Mouse (Mus musculus): ENCODE measurements around the gene Dph2. TPM values are rescaled to one million over a fixed set of nuclear protein-coding genes. Genes with fewer than 3 reads are reported as not detected.

The Dph2 gene
- total RNA-seq, 2 experiments from 2014 or later = 9.0 to 9.1 TPM

DNA sequence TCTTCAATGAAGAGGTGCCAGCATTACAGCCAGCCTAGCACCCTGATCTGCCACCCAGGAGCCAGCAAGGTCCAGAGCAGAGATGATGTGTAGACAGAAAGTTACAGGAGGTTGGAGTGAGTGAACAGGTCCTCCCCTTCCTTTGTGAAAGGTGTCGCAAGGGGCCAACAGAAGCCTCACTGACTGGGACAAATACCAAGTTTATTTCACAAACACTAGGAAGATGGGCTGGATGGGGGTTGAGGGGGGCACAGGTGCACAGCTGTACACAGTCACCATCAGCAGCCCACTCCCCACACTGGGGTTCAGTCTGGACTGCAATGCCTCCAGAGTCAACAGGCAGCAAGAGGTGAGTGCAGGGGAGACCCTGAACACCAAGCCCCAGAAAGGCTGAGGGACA is 7.7 kb downstream of the Dph2 start:
- intact Hi-C loops (cut with DNase I) = no loop called here
- DNase-seq (ENCODE audit: low spot score in 2 of 2) = no peak

DNA sequence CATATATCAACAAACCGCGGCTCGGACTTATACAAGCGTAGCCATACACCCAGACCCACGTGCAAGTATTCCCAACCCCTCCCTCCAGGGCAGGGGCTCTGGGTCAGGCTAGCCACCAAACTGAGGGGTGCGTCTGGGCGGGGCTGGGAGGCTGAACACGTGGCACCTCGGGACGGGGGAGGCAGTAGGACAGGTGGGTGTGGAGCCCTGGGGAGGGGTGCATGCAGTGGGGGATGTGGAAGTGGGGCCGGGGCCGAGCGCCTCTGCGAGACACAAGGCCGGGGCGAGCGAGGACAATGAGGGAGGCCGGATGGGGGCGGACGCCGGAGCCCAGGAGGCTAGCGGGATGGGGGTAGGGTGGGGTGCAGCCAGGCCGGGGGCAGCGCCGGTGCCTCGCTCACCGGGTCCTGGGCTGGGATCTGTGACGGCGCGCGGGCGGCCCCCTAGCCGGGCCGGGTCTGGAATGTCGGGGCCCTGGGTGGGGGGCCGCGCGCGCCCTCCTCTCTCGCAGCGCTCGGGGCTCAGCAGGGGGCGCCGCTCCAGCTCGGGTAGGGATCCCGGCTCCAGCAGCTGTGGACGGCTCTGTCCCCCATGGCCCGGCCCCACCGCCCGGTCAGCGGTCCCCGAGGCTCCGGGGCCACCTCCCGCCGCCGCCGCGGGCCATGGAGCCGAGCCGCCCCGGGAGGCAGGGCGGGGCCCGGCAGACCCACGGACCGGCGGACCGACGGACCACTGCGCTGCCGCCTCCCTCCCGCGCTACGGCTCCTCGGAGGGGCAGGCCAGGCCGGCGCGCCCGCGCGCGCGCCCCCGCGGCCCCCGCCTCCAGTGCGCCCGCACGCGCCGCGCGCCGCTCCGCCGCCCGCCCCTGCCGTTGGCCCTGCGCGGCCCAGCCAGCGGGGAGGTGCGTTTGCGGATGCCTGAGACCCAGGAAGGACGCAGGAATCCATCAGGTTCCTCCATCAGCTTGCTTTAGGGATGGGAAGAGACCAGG is 8.8 kb downstream of the Dph2 start, which contains the start of gene B4galt2:
Gene B4galt2, minus strand, starts transcription at position 787 of the 991 bp plus-strand sequence.
- intact Hi-C loops (cut with DNase I) = no loop called here
- peak in 1 of 2 experiments; percentile 71 for DNase-seq (ENCODE audit: low spot score in 2 of 2)

DNA sequence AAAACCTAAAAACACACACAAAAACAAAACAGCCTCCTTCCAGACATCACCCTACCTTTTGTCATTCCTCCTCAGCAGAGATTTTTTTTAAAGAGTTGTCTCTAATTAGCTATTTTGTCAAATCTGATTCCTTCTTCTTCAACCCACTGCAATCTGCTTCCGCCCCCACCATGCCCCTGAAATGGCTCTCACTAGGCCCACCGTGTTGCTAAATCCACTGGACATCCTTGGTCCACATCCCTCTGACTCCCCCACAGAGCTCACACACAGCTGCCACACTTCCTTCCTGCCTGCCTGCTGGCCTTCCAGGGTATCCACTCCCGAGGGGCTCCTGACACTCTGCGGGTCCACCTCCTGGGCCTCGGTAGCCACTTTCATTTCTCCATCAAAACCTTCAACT is 13.1 kb downstream of the Dph2 start:
- intact Hi-C loops (cut with DNase I) = no loop called here
- no peak for DNase-seq (ENCODE audit: low spot score in 2 of 2)

DNA sequence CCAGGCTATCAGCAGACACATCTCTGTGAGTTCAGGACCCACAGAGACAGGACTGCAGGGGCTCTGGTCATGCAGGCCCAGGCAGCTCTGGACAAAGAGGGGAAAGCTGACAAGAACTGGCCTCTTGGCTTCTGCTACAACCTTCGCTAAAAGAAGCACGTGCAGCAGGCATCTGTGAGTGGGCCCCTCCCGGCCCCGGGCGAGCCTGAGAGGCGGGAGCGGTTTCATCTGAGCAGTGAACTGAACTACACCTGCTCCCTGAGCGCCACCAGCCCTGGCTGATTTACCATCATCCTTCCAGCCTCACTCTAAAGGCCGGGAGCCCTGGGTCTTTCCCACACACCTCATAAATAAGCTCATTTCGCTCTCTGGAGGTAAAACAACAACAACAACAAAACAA is 13.5 kb downstream of the Dph2 start:
- DNase-seq (ENCODE audit: low spot score in 2 of 2) = no peak
- intact Hi-C loops (cut with DNase I) = no loop called here

DNA sequence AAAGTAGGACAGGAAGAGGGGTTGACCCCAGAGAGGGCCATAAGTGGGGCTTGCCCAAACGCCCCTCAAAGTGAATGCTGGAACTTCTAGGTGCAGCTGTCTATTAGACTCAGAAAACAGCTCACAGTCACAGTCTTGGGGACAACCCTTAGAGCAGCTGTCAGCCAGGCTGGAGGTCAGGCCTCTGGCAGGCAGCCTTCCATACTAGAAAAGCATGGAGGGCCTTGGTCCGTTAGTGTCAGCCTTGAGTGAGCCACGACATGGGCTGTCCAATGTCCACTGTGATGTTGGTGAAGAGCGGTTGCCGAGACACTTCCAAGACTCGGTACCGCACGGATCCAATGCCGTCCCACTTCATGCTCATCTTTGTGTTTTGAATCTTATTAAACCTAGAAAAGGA is 18.2 kb downstream of the Dph2 start:
- DNase-seq (ENCODE audit: low spot score in 2 of 2) = no peak
- intact Hi-C loops (cut with DNase I) = no loop called here

DNA sequence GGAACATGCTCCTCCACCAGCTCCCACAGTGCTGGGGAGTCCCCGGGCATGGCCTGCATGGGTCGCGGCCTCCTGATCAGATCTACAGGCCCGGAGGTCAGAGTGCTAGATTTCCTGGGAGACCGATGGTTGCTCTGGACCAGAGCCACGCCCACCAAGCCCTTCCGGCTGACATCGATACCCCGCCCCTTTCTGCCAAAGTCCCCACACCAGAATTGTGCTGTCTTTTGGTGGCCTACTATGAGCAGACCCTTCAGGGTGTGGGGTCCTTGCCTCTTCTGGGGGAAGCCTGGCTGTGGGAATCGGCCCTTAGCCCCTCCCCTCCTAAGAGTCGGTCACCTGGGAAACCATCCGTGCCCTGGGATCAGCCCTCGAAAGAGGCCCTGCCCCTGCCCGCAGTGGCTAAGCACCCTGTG is 19.4 kb downstream of the Dph2 start, which contains the start of gene Ccdc24:
Gene Ccdc24, minus strand, starts transcription at position 87 of the 416 bp plus-strand sequence.
- intact Hi-C loops (cut with DNase I) = no loop called here
- DNase-seq (ENCODE audit: low spot score in 2 of 2) = no peak

DNA sequence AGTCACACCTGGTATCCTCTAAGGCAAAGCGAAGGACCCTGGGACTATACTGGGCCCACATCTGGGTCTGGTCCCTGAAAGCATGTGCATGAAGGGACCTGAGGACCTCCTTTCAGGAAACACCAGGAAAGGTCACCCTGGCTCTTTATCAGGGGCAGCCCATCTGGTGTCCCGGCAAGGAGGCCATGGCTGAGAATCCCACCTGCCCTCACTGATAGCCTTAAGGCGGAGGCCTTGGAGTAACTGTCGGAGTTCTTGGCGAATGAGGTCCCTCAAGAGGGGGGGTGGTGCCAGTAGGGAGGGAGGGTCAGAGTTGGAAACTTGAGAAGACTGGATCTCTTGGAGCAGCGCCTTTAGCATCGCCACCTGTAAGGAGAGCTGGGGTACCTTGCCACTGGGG is 20.0 kb downstream of the Dph2 start:
- no peak for DNase-seq (ENCODE audit: low spot score in 2 of 2)
- intact Hi-C loops (cut with DNase I) = no loop called here

DNA sequence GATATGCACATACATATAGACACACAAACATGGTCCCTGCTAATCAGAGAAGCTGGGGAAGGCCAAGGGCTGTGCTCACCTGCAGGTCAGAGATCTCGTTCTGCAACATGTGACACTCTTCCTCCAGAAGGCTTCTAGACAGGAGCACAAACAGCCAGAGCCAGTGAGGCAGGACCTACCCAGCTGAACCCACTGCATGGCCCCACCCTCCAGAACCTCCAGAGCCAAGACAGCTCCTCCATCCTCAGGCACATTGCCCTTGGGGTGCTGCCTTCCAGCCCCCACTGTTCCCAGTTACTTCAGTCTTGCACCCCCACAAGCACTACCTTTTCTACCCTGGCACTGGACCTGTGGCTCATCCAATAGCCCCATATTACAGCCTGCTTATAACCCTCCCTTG is 21.4 kb downstream of the Dph2 start:
- intact Hi-C loops (cut with DNase I) = no loop called here

DNA sequence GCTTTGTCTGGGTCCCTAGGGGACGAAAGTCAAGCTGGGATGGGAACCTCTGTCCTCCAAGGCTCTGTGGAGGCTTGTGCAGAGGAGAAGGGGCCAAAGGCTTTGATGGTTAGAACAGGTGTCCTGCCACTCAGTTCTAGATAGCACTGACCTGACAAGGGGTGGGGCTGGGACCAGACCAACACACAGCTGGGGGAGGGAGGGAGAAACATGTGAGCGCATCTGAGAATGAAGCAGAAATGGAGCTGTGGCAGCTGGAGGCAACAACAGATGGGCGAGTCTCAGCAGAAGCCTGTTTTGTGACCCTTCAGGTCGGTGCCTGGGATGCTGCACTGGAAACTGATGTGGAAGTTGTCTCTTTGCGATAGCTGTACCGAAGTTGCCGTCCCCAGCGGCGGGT is 22.5 kb downstream of the Dph2 start:
- no peak for DNase-seq (ENCODE audit: low spot score in 2 of 2)
- intact Hi-C loops (cut with DNase I) = loop anchor here (5.0 kb wide), 1 partner anchor 42 kb away; no protein-coding TSS in a partner anchor

More for the DNA sequence above, 21.4 kb downstream of the Dph2 start:
- no peak for DNase-seq (ENCODE audit: low spot score in 2 of 2)

DNA sequence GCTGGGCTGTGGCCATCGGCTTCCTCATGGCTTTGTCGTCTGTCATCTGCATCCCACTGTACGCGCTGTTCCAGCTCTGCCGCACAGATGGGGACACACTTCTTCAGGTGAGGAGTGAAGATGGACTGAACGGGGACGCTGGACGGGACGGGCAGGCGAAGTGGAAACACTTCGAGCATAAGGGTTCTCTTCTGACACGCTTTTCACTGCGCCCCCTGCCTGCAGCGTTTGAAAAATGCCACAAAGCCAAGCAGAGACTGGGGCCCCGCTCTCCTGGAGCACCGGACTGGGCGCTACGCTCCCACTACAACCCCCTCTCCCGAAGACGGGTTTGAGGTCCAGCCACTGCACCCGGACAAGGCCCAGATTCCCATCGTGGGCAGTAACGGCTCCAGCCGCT is 24.0 kb downstream of the Dph2 start:
- peak in 1 of 2 experiments; percentile 69 for DNase-seq (ENCODE audit: low spot score in 2 of 2)
- intact Hi-C loops (cut with DNase I) = loop anchor here (5.0 kb wide), 1 partner anchor 41 kb away; no protein-coding TSS in a partner anchor

DNA sequence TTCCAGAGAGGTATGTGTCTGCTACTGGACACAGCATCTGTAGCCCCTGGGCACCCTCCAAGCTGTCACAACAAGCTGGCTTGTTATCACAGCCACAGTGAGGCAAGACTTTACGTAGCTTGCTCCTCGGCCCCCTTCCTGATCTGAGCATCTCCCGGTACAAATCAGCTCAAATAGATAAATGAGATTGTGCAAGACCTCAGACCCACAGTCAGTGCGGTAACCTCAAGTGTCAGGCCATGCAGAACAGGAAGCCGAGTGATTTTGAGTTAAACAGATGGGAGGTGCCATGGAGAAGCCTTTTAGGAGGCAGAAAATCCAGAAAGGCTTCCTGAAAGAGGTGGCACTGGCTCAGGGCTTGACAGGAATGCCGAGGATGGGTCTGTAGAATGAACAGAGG is 24.8 kb downstream of the Dph2 start:
- intact Hi-C loops (cut with DNase I) = loop anchor here (5.0 kb wide), 1 partner anchor 40 kb away; no protein-coding TSS in a partner anchor
- DNase-seq (ENCODE audit: low spot score in 2 of 2) = no peak

DNA sequence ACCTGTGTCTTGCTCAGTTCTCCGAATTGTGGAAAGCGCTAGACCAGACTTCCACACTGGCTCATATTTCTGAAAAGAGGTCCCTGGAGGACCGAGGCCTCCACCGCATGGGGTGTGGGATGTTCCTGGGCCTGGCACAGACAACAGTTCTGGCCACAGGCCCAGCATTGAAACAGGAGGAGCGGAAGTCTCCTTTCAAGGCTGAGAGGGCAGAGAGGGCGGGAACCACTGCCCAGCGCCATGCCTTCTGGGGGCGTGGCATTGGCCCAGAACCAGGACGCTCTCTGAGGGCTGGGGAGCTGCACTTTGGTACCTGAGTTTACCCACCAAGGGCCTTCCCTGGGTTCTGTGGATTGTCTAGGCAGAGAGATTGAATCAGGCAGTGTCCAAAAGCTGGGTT is 25.7 kb downstream of the Dph2 start:
- intact Hi-C loops (cut with DNase I) = loop anchor here (5.0 kb wide), 1 partner anchor 39 kb away; no protein-coding TSS in a partner anchor
- DNase-seq (ENCODE audit: low spot score in 2 of 2) = no peak

DNA sequence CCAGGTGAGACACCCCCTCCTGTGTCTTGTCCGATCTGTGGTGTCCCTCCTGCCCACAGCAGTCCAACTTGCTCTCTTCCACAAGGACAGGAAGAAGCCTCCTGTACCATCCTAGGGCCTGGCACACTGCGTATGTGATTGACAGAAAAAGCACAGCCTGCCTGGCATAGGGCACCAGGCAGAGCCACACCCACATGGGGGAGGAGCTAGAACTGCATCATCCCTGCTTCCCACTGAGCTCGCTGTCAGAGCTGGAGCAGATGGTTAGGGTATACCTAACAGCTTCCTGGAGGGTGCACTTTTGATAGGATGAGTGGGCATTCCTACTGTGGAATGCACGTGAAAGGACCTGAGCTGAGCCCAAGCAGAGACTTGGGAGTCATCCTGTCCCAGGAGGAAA is 29.0 kb downstream of the Dph2 start:
- peak; percentile 64 to 85 for DNase-seq (ENCODE audit: low spot score in 2 of 2)
- intact Hi-C loops (cut with DNase I) = no loop called here

DNA sequence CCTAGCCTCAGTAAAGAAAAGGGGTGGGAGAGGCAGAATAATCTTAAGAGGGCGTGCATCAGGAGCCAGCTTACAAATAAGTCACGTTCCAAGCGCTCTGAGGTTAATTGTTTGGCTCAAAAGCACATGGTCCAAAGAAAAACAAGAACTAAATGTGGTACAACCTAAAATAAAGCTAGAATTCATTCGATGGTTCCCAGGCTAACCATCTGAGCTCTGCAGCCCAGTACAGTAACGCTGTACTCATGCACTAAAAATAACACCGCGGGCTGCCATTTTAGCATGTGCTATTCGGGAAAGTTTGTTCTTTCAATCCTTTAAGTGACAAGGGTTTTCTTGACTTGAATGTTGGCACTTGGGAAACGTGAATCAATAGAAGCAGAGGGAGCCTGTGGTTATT is 31.3 kb downstream of the Dph2 start:
- DNase-seq (ENCODE audit: low spot score in 2 of 2) = peak; percentile 49 to 60
- intact Hi-C loops (cut with DNase I) = no loop called here

DNA sequence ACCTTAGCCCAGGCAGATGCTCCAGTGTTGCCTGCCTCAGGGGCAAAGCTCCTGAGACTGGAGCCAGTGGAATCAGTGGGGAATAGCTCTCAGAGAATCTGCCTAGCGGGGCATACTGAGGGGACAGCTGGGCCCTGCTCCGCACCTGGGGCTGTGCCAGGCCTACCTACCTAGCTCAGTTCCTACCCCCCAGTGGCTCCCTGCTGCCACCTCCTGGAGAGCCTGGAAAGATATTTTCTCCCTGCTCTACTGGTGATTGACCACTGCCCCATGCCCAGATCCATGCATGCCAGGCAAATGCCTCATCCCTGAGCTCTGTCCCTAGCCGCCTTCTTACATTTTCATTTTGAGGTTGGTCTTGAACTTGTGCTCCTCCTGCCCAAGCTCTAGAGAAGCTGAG is 33.0 kb downstream of the Dph2 start:
- intact Hi-C loops (cut with DNase I) = loop anchor here (2.0 kb wide), 1 partner anchor 22 kb away; no protein-coding TSS in a partner anchor

DNA sequence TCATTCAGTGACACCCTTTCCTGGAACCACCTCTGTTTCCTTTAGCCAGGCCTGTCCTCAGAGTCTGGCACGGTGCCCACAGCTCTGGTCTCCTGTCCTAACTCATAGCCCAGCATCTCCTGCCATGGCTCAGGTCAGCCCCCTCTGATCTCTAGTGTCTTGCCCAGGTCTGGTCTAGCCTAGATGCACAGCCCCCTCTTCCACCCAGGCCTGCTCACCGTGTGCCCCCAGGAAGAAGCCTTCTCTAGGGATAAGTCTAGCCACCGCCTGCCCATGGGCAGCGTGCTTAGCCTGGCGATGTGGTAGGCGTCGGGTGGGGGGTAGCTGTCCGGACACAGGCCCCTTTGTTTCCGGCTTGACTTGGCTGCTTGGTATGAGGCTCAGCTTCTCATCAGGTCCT is 36.7 kb downstream of the Dph2 start:
- intact Hi-C loops (cut with DNase I) = no loop called here
- no peak for DNase-seq (ENCODE audit: low spot score in 2 of 2)

More for the DNA sequence above, 33.0 kb downstream of the Dph2 start:
- DNase-seq (ENCODE audit: low spot score in 2 of 2) = peak in 1 of 2 experiments; percentile 54

DNA sequence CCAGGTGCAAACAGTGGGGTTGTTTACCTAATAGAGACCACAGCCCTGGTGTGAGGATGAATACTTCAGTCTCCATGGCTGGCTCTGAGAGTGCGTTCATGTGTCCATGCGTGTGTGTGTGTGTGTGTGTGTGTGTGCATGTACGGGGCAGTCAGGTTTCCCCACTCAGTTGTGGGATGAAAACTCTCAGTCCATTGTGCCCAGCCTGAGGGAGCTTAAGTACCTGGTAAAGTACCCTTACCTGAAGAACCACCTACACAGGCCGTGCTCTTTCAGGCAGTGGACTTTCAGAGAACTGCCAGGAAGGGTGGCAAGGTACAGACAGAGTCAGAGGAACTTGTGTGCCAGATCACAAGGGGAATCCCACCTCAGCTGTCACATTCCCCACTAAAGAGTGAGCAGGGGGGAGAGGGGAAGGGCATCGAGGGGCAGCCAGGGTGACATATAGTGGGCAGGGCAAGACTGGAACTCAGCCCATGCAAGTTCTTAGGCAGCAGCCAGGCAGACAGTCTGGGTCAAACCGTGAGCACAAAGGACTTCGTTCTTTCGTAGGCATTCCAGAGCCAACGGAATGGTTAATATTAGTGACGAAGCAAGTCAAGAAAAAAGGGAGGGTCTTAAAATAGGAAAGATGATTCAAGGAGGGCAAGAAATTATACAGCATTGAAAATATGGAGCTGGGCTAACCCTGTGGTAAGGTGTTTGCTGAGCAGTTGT is 39.5 kb downstream of the Dph2 start:
- intact Hi-C loops (cut with DNase I) = no loop called here
- no peak for DNase-seq (ENCODE audit: low spot score in 2 of 2)

DNA sequence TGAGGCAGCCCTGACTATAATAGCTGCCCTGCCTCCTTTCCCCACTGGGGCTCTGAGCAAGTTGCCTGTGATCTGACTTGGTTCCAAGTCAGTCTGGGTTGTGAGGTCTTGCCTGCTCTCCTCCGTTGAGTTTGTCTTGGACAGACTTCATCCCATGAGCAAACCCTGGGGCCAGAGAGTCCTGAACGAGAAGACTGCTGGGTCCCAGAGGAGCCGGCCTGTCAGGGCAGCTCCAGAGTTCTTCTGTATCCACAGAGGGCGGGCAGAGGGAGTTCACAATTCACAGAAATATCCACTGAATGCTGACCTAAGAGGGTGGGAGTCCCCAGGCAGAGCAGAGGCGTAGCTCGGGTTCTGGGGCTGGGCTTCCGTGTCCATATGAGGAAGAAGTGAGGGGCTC is 41.0 kb downstream of the Dph2 start:
- no peak for DNase-seq (ENCODE audit: low spot score in 2 of 2)
- intact Hi-C loops (cut with DNase I) = no loop called here

DNA sequence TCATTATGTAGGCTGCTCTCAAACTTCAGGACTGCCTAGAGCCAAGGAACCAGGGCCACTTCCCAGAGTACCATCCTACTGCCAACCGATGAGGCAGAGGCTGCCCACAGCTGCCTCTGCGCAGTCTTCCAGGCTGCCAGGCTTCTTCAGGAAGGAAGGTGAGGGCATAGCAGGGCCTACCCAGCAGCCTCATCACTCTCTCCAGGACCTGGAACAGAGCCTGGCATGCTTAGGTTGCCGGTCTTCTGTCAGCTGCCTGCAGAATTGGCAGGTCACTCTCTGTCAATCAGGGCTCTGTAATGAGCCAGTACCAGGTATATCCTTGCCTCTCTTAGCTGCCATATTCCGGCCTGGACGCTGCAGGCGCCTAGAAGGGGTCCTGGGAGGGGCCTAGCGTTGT is 41.7 kb downstream of the Dph2 start:
- DNase-seq (ENCODE audit: low spot score in 2 of 2) = no peak
- intact Hi-C loops (cut with DNase I) = no loop called here

DNA sequence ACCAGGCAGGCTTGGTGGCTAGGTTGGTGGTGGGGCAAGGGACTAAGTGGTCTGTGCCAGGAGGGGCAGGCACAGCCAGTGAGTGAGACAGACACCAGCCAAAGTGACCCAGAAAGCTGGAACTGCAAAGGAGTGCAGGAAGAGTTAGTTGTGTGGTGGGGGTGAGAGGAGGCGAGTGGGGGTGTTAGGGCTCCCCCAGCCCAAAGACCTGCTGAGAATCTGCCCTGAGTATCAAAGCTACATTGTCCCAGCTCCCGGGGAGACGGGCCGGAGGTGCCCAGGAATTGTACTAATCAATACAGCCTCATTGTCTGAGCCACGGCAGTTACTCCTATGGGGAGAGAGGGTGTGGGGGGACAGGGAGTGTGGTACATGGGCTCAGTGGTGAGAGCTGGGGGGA is 42.3 kb downstream of the Dph2 start:
- intact Hi-C loops (cut with DNase I) = no loop called here
- DNase-seq (ENCODE audit: low spot score in 2 of 2) = no peak
